Mouse (Mus musculus) megakaryocyte, embryonic 14.5 days (primary cell): ENCODE data around the gene Msgn1.

Experiments
- FLI1 ChIP-seq: IDR thresholded peaks from 2 replicates; pipeline ENCODE4 v1.6.1; 2012; ENCODE audit warnings: low read length, inconsistent platforms, mixed read lengths
- GATA1 ChIP-seq: IDR thresholded peaks from 3 replicates; pipeline ENCODE4 v1.6.1; 2012; ENCODE audit warnings: mixed read lengths, low read length, inconsistent platforms, borderline replicate concordance

GRCm38 (mm10) chr12:11216454-11216853, 7.7 kb upstream of the Msgn1 start:
- no peak for TF ChIP-seq GATA1
- TF ChIP-seq FLI1: no peak
